In genomic region chr3:86761095-86762035, GRCm38 (mm10) we compare ENCODE assay signal across 8 mouse cellular contexts.
A peak's percentile ranks its signal among the peaks of the same experiment; 100 is the strongest.
DNase-seq lines count a peak whose midpoint lies in the region; ATAC-seq lines count a peak whose summit lies in the region.

No protein-coding gene starts in this region.

- H3K4me2 ChIP-seq in limb, embryonic 13.5 days (replicated peaks), result peak overlapping the region; percentile 21; the same call in 1 of the 2 replicates
- H3K4me2 ChIP-seq in neural tube, embryonic 12.5 days (replicated peaks), result no peak overlapping the region

- WGBS in limb, embryonic 13.5 days, result 22% methylated on average over 9 of the region's 9 CpGs
- WGBS in neural tube, embryonic 12.5 days, result 54% methylated on average over 9 of the region's 9 CpGs

- no peaks in the 10 kb centered on the region for H3K9me3 ChIP-seq in limb, embryonic 13.5 days
- H3K9me3 ChIP-seq in neural tube, embryonic 12.5 days, result no peaks in the 10 kb centered on the region

- H3K36me3 ChIP-seq in limb, embryonic 13.5 days, result no peaks in the 10 kb centered on the region
- H3K36me3 ChIP-seq in neural tube, embryonic 12.5 days, result no peaks in the 10 kb centered on the region

- DNase-seq in B cell, adult 2 months, result peak; percentile 57 to 62
- DNase-seq in MEL-GATA-1-ER (ENCODE audit: extremely low read depth, low read depth), result peak; percentile 43
- peak; percentile 60 for DNase-seq in cerebellum, adult 9-11 months
- DNase-seq in kidney, adult 8-10 months, result peak; percentile 44 to 73
- peak; percentile 68 for DNase-seq in yolk sac, embryonic 10.5 days (ENCODE audit: low spot score)

- peak; percentile 98 for ATAC-seq in frontal cortex, adult (ENCODE audit: low TSS enrichment)
- peak; percentile 81 for ATAC-seq in limb, embryonic 13.5 days (ENCODE audit: low FRiP score, low read depth)
- ATAC-seq in neural tube, embryonic 12.5 days (ENCODE audit: low FRiP score, low read depth), result peak; percentile 84; the same call in 1 of the 2 replicates

- no peak overlapping the region for H3K4me3 ChIP-seq in limb, embryonic 13.5 days
- no peak overlapping the region for H3K4me3 ChIP-seq in neural tube, embryonic 12.5 days

- H3K27ac ChIP-seq in limb, embryonic 13.5 days, result peak overlapping the region; percentile 69
- H3K27ac ChIP-seq in neural tube, embryonic 12.5 days, result no peak overlapping the region

- H3K4me1 ChIP-seq in limb, embryonic 13.5 days, result peaks cover 30% of the 10 kb centered on the region
- H3K4me1 ChIP-seq in neural tube, embryonic 12.5 days, result no peaks in the 10 kb centered on the region

- H3K9ac ChIP-seq in limb, embryonic 13.5 days, result no peak overlapping the region
- H3K9ac ChIP-seq in neural tube, embryonic 12.5 days, result no peak overlapping the region

- 0 out of 2 replicates have a peak, but pooled peaks cover 3% of the 10 kb centered on the region for H3K27me3 ChIP-seq in limb, embryonic 13.5 days
- H3K27me3 ChIP-seq in neural tube, embryonic 12.5 days (replicated peaks), result no peaks in the 10 kb centered on the region
